Mouse (Mus musculus) forebrain, embryonic 16.5 days (tissue): ENCODE results near the gene Mroh3. TPM values are rescaled to one million over a fixed set of nuclear protein-coding genes. Genes with fewer than 3 reads are reported as not detected.

Experiments
- ATAC-seq: fragments of 200-750 bp; cut with Nextera tagmentation; 2 replicates; pipeline ENCODE4 v1.8.0; 2017; ENCODE audit warnings: mild to moderate bottlenecking, moderate library complexity
- H3K27ac ChIP-seq: fragments of 300-500 bp; sonication (generic); 2 replicates; pipeline ENCODE4 v1.5.1; 2014; ENCODE audit warnings: low read length, control low read depth
- H3K27me3 ChIP-seq: fragments of 300-500 bp; sonication (generic); replicated peaks from 2 replicates; pipeline ENCODE4 v1.6.1; 2014; ENCODE audit warnings: low read length; ENCODE audit not compliant: control insufficient read depth, insufficient read depth
- H3K36me3 ChIP-seq: fragments of 300-500 bp; sonication (generic); 2 replicates; pipeline ENCODE4 v1.6.1; 2014; ENCODE audit not compliant: control insufficient read depth, insufficient read depth
- H3K4me1 ChIP-seq: fragments of 300-500 bp; sonication (generic); replicated peaks from 2 replicates; pipeline ENCODE4 v1.6.1; 2014; ENCODE audit warnings: low read length; ENCODE audit not compliant: control insufficient read depth, insufficient read depth
- H3K4me2 ChIP-seq: fragments of 300-500 bp; sonication (generic); 2 replicates; pipeline ENCODE4 v1.6.1; 2014; ENCODE audit warnings: mild to moderate bottlenecking, low read length, control low read depth
- H3K4me3 ChIP-seq: fragments of 300-500 bp; sonication (generic); replicated peaks from 2 replicates; pipeline ENCODE4 v1.5.1; 2014; ENCODE audit warnings: mild to moderate bottlenecking, low read length, control low read depth
- H3K9ac ChIP-seq: fragments of 300-500 bp; sonication (generic); replicated peaks from 2 replicates; pipeline ENCODE4 v1.6.1; 2014; ENCODE audit warnings: low read depth, low read length, control low read depth
- H3K9me3 ChIP-seq: fragments of 300-500 bp; sonication (generic); 2 replicates; pipeline ENCODE4 v1.6.1; 2016; ENCODE audit warnings: low read length; ENCODE audit not compliant: control insufficient read depth
- WGBS: fragments of 180-500 bp; shearing (Covaris S2); extraction: QIAGEN DNeasy Blood & Tissue Kit; methylation state at CpG from one replicate; pipeline ENCODE4 v1.1.7; 2014; 5-methylcytosine and 5-hydroxymethylcytosine counted together
- polyA plus RNA-seq: library from polyadenylated mRNA; unstranded; fragments of >200 nt; fragmentation: Nextera tagmentation; extraction: Ambion mirVana; gene quantifications from 2 replicates; pipeline ENCODE4 v1.2.1, GENCODE M21; 2015

Gene Mroh3
- polyA plus RNA-seq, 1 experiment from 2014 or later: 0.16 TPM

- no peak overlapping the region for H3K4me3 ChIP-seq
- H3K4me2 ChIP-seq: no peak overlapping the region
- ATAC-seq: peak; percentile 65
- H3K9me3 ChIP-seq: no peaks in the 10 kb centered on the region
- H3K27me3 ChIP-seq: no peaks in the 10 kb centered on the region
- H3K9ac ChIP-seq: no peak overlapping the region
- peaks cover 36% of the 10 kb centered on the region for H3K36me3 ChIP-seq
- no peak overlapping the region for H3K27ac ChIP-seq
- WGBS: 11% methylated on average over 5 of the region's 5 CpGs
- H3K4me1 ChIP-seq: peaks cover 9% of the 10 kb centered on the region
Observed at GRCm38 (mm10) chr1:136170109-136170508, 42.5 kb downstream of the Mroh3 start.

- no peak for ATAC-seq
- WGBS: 76% methylated on average over 8 of the region's 8 CpGs
- Histone ChIP-seq H3K9ac (no peak overlapping the region), H3K4me3 (no peak overlapping the region), H3K27me3 (no peaks in the 10 kb centered on the region), H3K27ac (no peak overlapping the region), H3K36me3 (peaks cover 37% of the 10 kb centered on the region), H3K4me1 (no peaks in the 10 kb centered on the region), H3K4me2 (no peak overlapping the region), H3K9me3 (no peaks in the 10 kb centered on the region)
Observed at GRCm38 (mm10) chr1:136167657-136168056, 45.0 kb downstream of the Mroh3 start.

GRCm38 (mm10) chr1:136165436-136165835, 47.2 kb downstream of the Mroh3 start:
- Histone ChIP-seq H3K4me1 (no peaks in the 10 kb centered on the region), H3K36me3 (peaks cover 24% of the 10 kb centered on the region), H3K27me3 (no peaks in the 10 kb centered on the region), H3K9me3 (no peaks in the 10 kb centered on the region), H3K9ac (no peak overlapping the region), H3K4me3 (no peak overlapping the region), H3K4me2 (no peak overlapping the region), H3K27ac (no peak overlapping the region)
- peak; percentile 34; the same call in 1 of the 2 replicates for ATAC-seq
- WGBS: 47% methylated on average over 2 of the region's 2 CpGs

GRCm38 (mm10) chr1:136161333-136161921, 51.2 kb downstream of the Mroh3 start:
- no peak overlapping the region for H3K4me2 ChIP-seq
- no peak for ATAC-seq

GRCm38 (mm10) chr1:136160930-136161329, 51.7 kb downstream of the Mroh3 start:
- Histone ChIP-seq H3K4me2 (no peak overlapping the region), H3K9ac (no peak overlapping the region), H3K4me1 (no peaks in the 10 kb centered on the region), H3K4me3 (no peak overlapping the region), H3K9me3 (no peaks in the 10 kb centered on the region), H3K27me3 (no peaks in the 10 kb centered on the region), H3K27ac (no peak overlapping the region), H3K36me3 (peaks cover 45% of the 10 kb centered on the region)
- no peak for ATAC-seq
- 93% methylated on average over 6 of the region's 6 CpGs for WGBS

More at GRCm38 (mm10) chr1:136161333-136161921, 51.2 kb downstream of the Mroh3 start:
- H3K27me3 ChIP-seq: no peaks in the 10 kb centered on the region
- WGBS: 94% methylated on average over 7 of the region's 7 CpGs
- peaks cover 42% of the 10 kb centered on the region for H3K36me3 ChIP-seq
- no peaks in the 10 kb centered on the region for H3K4me1 ChIP-seq
- H3K27ac ChIP-seq: no peak overlapping the region
- H3K9me3 ChIP-seq: no peaks in the 10 kb centered on the region
- H3K4me3 ChIP-seq: no peak overlapping the region
- H3K9ac ChIP-seq: no peak overlapping the region

- no peak for ATAC-seq
- no peaks in the 10 kb centered on the region for H3K9me3 ChIP-seq
Observed at GRCm38 (mm10) chr1:136160297-136160696, 52.3 kb downstream of the Mroh3 start.

GRCm38 (mm10) chr1:136159830-136160229, 52.8 kb downstream of the Mroh3 start:
- no peak overlapping the region for H3K27ac ChIP-seq
- ATAC-seq: no peak
- H3K4me2 ChIP-seq: no peak overlapping the region
- 40% methylated on average over 12 of the region's 12 CpGs for WGBS
- H3K4me1 ChIP-seq: no peaks in the 10 kb centered on the region
- no peak overlapping the region for H3K9ac ChIP-seq
- no peak overlapping the region for H3K4me3 ChIP-seq
- H3K36me3 ChIP-seq: peaks cover 44% of the 10 kb centered on the region
- H3K9me3 ChIP-seq: no peaks in the 10 kb centered on the region
- no peaks in the 10 kb centered on the region for H3K27me3 ChIP-seq

More at GRCm38 (mm10) chr1:136160297-136160696, 52.3 kb downstream of the Mroh3 start:
- H3K4me1 ChIP-seq: no peaks in the 10 kb centered on the region
- no peak overlapping the region for H3K4me2 ChIP-seq
- no peaks in the 10 kb centered on the region for H3K27me3 ChIP-seq
- no peak overlapping the region for H3K9ac ChIP-seq
- WGBS: 89% methylated on average over 12 of the region's 12 CpGs
- H3K36me3 ChIP-seq: peaks cover 43% of the 10 kb centered on the region
- no peak overlapping the region for H3K27ac ChIP-seq
- no peak overlapping the region for H3K4me3 ChIP-seq

- 92% methylated on average over 4 of the region's 4 CpGs for WGBS
- H3K9ac ChIP-seq: no peak overlapping the region
- no peaks in the 10 kb centered on the region for H3K4me1 ChIP-seq
- no peak overlapping the region for H3K4me3 ChIP-seq
- H3K27me3 ChIP-seq: no peaks in the 10 kb centered on the region
- no peaks in the 10 kb centered on the region for H3K9me3 ChIP-seq
- no peak overlapping the region for H3K27ac ChIP-seq
- no peak overlapping the region for H3K4me2 ChIP-seq
- no peak for ATAC-seq
- peaks cover 59% of the 10 kb centered on the region for H3K36me3 ChIP-seq
Observed at GRCm38 (mm10) chr1:136156951-136157350, 55.7 kb downstream of the Mroh3 start.

GRCm38 (mm10) chr1:136156304-136156703, 56.3 kb downstream of the Mroh3 start:
- peaks cover 55% of the 10 kb centered on the region for H3K36me3 ChIP-seq
- H3K9me3 ChIP-seq: no peaks in the 10 kb centered on the region
- no peak overlapping the region for H3K27ac ChIP-seq
- no peak overlapping the region for H3K9ac ChIP-seq
- H3K4me1 ChIP-seq: no peaks in the 10 kb centered on the region
- H3K4me3 ChIP-seq: no peak overlapping the region
- no peak for ATAC-seq
- H3K27me3 ChIP-seq: no peaks in the 10 kb centered on the region
- WGBS: 91% methylated on average over 4 of the region's 4 CpGs
- no peak overlapping the region for H3K4me2 ChIP-seq

- peaks cover 68% of the 10 kb centered on the region for H3K36me3 ChIP-seq
- H3K27me3 ChIP-seq: no peaks in the 10 kb centered on the region
- H3K9me3 ChIP-seq: no peaks in the 10 kb centered on the region
- H3K4me2 ChIP-seq: no peak overlapping the region
- no peak overlapping the region for H3K9ac ChIP-seq
- 85% methylated on average over 8 of the region's 8 CpGs for WGBS
- ATAC-seq: no peak
- H3K4me3 ChIP-seq: no peak overlapping the region
- no peaks in the 10 kb centered on the region for H3K4me1 ChIP-seq
- no peak overlapping the region for H3K27ac ChIP-seq
Observed at GRCm38 (mm10) chr1:136151371-136151770, 61.3 kb downstream of the Mroh3 start.
